Mouse (Mus musculus): ENCODE measurements around the gene Arhgap44.

Gene Arhgap44

GRCm38 (mm10) chr11:65088451-65089222, 74.1 kb downstream of the Arhgap44 start:
- in situ Hi-C loops (cut with MboI, MseI), result no loop called here

DNA sequence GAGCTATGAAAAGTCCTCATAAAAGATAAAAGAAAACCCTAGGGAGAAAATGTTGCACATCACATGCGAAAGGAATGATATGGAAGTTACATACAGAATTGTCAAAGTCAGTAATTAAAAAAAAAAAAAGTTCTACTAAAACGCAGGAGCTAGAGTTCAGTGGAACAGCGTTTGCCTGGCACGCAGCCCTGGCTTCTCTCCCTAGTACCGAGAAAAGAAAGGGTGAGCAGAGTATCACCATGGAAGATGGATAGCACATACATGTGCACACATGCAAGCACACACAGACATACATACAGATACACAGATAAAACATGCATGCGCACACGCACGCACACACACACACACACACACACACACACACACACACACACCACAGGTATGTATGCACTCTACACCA, 82.0 kb downstream of the Arhgap44 start:
- in situ Hi-C loops (cut with MboI, MseI), result no loop called here

- in situ Hi-C loops (cut with MboI, MseI), result no loop called here
Observed at GRCm38 (mm10) chr11:65080274-65080673, 82.5 kb downstream of the Arhgap44 start.

DNA sequence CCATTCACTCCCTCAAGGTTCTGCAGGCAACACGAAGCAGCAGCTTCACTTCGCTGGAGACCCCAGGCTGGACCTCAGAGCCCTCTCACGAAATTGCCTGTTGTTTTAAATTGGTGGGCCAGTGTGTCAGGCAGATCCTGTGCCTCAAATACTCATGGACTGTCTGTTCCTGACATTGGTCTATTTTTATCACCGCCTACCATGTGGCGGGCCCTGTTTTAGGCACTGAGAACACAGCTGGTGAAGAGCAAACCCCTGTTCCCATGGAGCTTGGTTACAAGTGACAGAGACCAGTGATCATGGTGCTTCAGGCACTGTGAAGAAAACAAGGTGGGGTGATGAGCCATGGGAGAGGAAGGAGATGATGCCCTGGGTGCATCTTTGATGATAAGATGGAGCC, 93.2 kb downstream of the Arhgap44 start:
- in situ Hi-C loops (cut with MboI, MseI), result loop anchor here (10.0 kb wide), 1 partner anchor 695 kb away; no protein-coding TSS in a partner anchor

- in situ Hi-C loops (cut with MboI, MseI), result no loop called here
Observed at GRCm38 (mm10) chr11:65069051-65069450, 93.7 kb downstream of the Arhgap44 start.

GRCm38 (mm10) chr11:65065201-65065600, 97.6 kb downstream of the Arhgap44 start:
- in situ Hi-C loops (cut with MboI, MseI), result no loop called here

DNA sequence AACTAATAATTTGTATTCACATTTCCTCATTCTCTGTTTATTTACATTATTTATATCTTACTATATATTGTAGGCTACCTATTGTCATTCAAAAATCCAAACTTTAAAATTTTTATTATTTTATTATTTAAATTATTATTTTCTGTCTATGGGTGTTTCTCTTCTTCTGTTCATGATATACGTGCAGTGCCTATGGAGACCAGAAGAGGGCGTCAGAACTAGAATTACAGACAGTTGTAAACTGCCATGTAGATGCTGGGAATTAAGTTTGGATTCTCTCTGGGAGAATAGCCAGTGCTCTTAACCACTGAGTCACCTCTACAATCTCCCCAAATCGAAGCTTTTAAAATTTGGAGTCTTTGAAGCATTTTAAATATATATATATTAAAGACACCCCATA, 101.3 kb downstream of the Arhgap44 start:
- in situ Hi-C loops (cut with MboI, MseI), result no loop called here

DNA sequence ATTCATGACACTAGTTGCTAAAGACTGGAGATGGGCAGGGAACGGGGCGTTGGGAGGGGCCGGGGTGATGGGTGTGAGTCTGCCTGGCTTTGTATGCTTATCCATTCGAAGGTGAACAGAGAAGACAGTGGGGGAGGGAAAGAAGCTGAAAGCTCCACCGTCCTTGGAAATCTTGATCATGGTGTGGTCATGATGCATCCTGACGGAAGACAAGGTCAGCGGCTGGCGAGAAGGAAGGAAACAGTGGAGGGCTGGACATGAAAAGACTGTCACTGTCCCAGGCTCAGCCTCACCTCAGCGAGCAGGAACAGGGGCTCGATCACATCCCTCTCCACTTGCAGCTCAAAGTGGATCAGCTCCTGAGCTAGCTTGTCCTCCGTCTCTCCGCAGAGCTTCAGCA, 103.2 kb downstream of the Arhgap44 start:
- in situ Hi-C loops (cut with MboI, MseI), result no loop called here

GRCm38 (mm10) chr11:65058224-65058908, 104.4 kb downstream of the Arhgap44 start:
- in situ Hi-C loops (cut with MboI, MseI), result no loop called here

GRCm38 (mm10) chr11:65055596-65055995, 107.2 kb downstream of the Arhgap44 start:
- in situ Hi-C loops (cut with MboI, MseI), result no loop called here

GRCm38 (mm10) chr11:65054216-65054615, 108.5 kb downstream of the Arhgap44 start:
- in situ Hi-C loops (cut with MboI, MseI), result no loop called here

GRCm38 (mm10) chr11:65050819-65051218, 111.9 kb downstream of the Arhgap44 start:
- in situ Hi-C loops (cut with MboI, MseI), result no loop called here

DNA sequence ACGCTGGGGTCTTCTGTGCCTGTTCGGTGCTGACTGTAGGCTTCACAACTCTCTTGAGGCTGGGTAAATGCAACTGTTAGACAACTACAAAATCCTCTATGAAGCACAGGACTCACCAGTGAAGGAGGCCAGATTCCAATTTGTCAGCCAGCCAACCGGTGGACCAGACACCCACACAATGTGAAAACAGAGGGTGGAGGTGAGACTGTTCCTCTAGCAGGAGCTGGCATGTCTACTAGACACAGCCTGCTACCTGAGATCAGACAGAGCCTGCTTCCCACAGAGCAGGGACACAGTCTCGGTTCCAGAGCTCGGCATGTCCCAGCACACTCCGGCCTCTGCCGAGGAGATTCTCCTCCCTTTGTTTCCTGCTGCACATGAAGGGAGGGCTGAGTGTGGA, 113.7 kb downstream of the Arhgap44 start:
- in situ Hi-C loops (cut with MboI, MseI), result no loop called here

GRCm38 (mm10) chr11:65040556-65040955, 122.2 kb downstream of the Arhgap44 start:
- in situ Hi-C loops (cut with MboI, MseI), result no loop called here

- in situ Hi-C loops (cut with MboI, MseI), result no loop called here
Observed at GRCm38 (mm10) chr11:65039517-65040095, 123.2 kb downstream of the Arhgap44 start.

DNA sequence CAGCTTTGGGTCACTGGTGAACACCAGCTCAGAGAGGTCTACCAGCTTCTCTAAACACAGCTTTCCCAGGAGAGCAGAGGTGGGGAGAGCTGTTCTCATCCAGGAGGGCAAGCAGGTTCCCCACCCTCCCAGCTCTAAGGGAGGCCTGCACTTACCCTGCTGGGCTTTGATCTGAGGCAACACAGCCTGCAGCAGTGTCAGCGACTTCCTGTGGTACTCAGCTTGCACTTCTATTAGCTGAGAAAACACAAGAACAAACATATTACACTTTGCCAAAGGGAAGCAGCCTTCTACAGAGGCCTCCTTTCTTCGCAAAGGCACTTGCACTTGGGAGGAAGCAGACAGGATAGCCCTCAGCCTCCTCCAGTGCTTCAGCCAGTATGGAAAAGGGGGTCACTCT, 123.8 kb downstream of the Arhgap44 start:
- in situ Hi-C loops (cut with MboI, MseI), result no loop called here

DNA sequence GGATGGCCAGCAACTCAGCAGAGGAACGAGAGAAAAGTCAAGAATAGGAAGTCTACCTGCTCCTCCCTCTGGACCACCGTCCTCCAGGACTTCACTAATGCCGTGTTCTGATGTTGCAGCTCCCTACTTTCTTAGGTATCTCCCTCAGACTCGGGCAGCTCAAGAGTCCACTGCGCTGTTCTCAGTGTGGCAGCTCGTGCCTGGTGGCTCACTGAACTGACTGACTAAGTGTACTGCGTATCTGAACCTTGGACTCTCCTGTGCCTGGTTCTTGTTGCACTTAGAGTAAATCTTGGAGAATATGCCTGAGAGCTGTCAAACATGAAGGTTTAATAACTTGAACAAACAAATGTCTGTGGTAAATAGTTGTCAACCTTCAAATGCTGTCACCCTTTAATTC, 130.5 kb downstream of the Arhgap44 start:
- in situ Hi-C loops (cut with MboI, MseI), result no loop called here

- in situ Hi-C loops (cut with MboI, MseI), result no loop called here
Observed at GRCm38 (mm10) chr11:65030201-65030600, 132.6 kb downstream of the Arhgap44 start.

GRCm38 (mm10) chr11:65028049-65028448, 134.7 kb downstream of the Arhgap44 start:
- in situ Hi-C loops (cut with MboI, MseI), result no loop called here

DNA sequence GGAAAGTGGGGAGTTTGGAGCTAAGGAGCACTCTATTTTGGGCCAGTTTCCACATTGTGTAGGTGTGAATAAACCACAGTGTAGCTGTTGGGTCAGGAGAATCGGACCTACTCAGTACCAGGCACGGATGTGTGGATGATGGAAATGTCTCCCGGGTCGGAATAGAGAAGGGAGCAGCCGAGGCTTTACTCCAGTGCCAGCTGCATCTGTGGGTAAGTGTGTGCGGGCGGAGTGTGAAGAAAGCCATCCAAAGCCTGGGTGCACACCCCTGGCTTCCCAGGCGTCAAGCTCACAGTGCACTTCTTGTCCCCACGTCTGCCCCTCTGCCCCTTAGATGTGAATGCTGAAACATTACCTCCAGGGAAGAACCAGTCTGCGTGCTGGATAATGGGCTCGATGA, 140.0 kb downstream of the Arhgap44 start:
- in situ Hi-C loops (cut with MboI, MseI), result no loop called here

- in situ Hi-C loops (cut with MboI, MseI), result no loop called here
Observed at GRCm38 (mm10) chr11:65020744-65021143, 142.0 kb downstream of the Arhgap44 start.

DNA sequence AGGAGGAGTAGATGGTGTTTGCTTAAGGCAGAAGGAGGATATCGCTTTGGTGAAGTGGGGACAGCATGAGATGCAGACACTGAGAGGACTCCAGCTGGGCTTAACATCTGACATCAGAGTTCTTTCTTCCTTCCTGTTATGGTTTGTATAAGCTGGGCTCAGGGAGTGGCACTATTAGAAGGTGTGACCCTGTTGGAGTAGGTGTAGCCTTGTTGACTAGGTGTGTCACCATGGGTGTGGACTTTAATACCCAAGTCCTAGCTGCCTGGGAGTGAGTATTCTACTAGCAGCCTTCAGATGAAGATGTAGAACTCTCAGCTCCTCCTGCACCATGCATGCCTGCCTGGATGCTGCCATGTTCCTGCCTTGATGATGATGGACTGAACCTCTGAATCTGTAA, 146.0 kb downstream of the Arhgap44 start:
- in situ Hi-C loops (cut with MboI, MseI), result no loop called here

GRCm38 (mm10) chr11:65013906-65014305, 148.9 kb downstream of the Arhgap44 start:
- in situ Hi-C loops (cut with MboI, MseI), result no loop called here
